ENCODE assay signal across 8 mouse cellular contexts in genomic region chr4:59932505-59933281, GRCm38 (mm10). TPM values are rescaled to one million over a fixed set of nuclear protein-coding genes. Genes with fewer than 3 reads are reported as not detected.
DNase-seq lines count a peak whose midpoint lies in the region; ATAC-seq and TF ChIP-seq lines count a peak whose summit lies in the region.

No protein-coding gene starts in this region.

- no peak overlapping the region for H3K4me3 ChIP-seq in hindbrain, embryonic 15.5 days
- H3K4me3 ChIP-seq in liver, postnatal 0 days (ENCODE audit: low read depth, low read length): no peak overlapping the region
- no peak overlapping the region for H3K4me3 ChIP-seq in stomach, postnatal 0 days (ENCODE audit: low read depth, low read length)

- TF ChIP-seq EP300 in liver, postnatal 0 days (IDR thresholded peaks at IDR 0.05; ENCODE audit: low read depth): no peak
- TF ChIP-seq EP300 in stomach, postnatal 0 days (optimal IDR thresholded peaks at IDR 0.05): no peak

- peak; percentile 92 for ATAC-seq in hindbrain, embryonic 15.5 days (ENCODE audit: low FRiP score, low read depth)
- peak; percentile 27; the same call in 1 of the 2 replicates for ATAC-seq in liver, postnatal 0 days
- peak; percentile 85 for ATAC-seq in stomach, postnatal 0 days (ENCODE audit: low FRiP score, low TSS enrichment)

- no peak overlapping the region for H3K9ac ChIP-seq in hindbrain, embryonic 15.5 days
- no peak overlapping the region for H3K9ac ChIP-seq in liver, postnatal 0 days (replicated peaks)
- H3K9ac ChIP-seq in stomach, postnatal 0 days (ENCODE audit: low read length): no peak overlapping the region

- H3K9me3 ChIP-seq in hindbrain, embryonic 15.5 days: no peaks in the 10 kb centered on the region
- H3K9me3 ChIP-seq in liver, postnatal 0 days (ENCODE audit: low read length): no peaks in the 10 kb centered on the region
- H3K9me3 ChIP-seq in stomach, postnatal 0 days (ENCODE audit: control insufficient read depth, low read length): no peaks in the 10 kb centered on the region

- no peaks in the 10 kb centered on the region for H3K27me3 ChIP-seq in hindbrain, embryonic 15.5 days
- no peaks in the 10 kb centered on the region for H3K27me3 ChIP-seq in liver, postnatal 0 days (ENCODE audit: insufficient read depth, low read length)
- H3K27me3 ChIP-seq in stomach, postnatal 0 days (ENCODE audit: control insufficient read depth, insufficient read depth, low read length): no peaks in the 10 kb centered on the region

- H3K27ac ChIP-seq in hindbrain, embryonic 15.5 days (replicated peaks): no peak overlapping the region
- no peak overlapping the region for H3K27ac ChIP-seq in liver, postnatal 0 days (ENCODE audit: low read depth)
- no peak overlapping the region for H3K27ac ChIP-seq in stomach, postnatal 0 days (replicated peaks)

- H3K4me2 ChIP-seq in hindbrain, embryonic 15.5 days: no peak overlapping the region
- no peak overlapping the region for H3K4me2 ChIP-seq in liver, postnatal 0 days (ENCODE audit: low read depth, low read length)
- no peak overlapping the region for H3K4me2 ChIP-seq in stomach, postnatal 0 days (replicated peaks; ENCODE audit: low read depth)

- WGBS in hindbrain, embryonic 15.5 days: 63% methylated on average over 6 of the region's 6 CpGs
- 48% methylated on average over 6 of the region's 6 CpGs for WGBS in liver, postnatal 0 days (ENCODE audit: insufficient replicate concordance)
- 48% methylated on average over 6 of the region's 6 CpGs for WGBS in stomach, postnatal 0 days

- no peak; the same call in 1 of the 2 replicates for TF ChIP-seq CTCF in liver, postnatal 0 days (IDR thresholded peaks at IDR 0.05; ENCODE audit: low read depth)
- TF ChIP-seq CTCF in stomach, postnatal 0 days (IDR thresholded peaks at IDR 0.05; ENCODE audit: low read depth): no peak; the same call in none of the 2 replicates

- H3K4me1 ChIP-seq in hindbrain, embryonic 15.5 days (replicated peaks): no peaks in the 10 kb centered on the region
- no peaks in the 10 kb centered on the region for H3K4me1 ChIP-seq in liver, postnatal 0 days (ENCODE audit: insufficient read depth)
- no peaks in the 10 kb centered on the region for H3K4me1 ChIP-seq in stomach, postnatal 0 days (replicated peaks; ENCODE audit: control insufficient read depth, insufficient read depth)

- peak; percentile 8 for DNase-seq in layer of hippocampus, adult 11-12 months (ENCODE audit: low spot score)
- no peak for DNase-seq in layer of hippocampus, postnatal 10 days (ENCODE audit: low spot score in 2 of 2)
- DNase-seq in ES-CJ7 (ENCODE audit: low read depth, low spot score): peak; percentile 83
- DNase-seq in cerebellum, postnatal 25 days: peak; percentile 31 to 34
- no peak for DNase-seq in liver, postnatal 0 days
- peak; percentile 27 for DNase-seq in stomach, postnatal 0 days (ENCODE audit: low spot score)
- DNase-seq in layer of hippocampus, adult 8-10 months (ENCODE audit: low spot score in 2 of 2): no peak

- no peaks in the 10 kb centered on the region for H3K36me3 ChIP-seq in hindbrain, embryonic 15.5 days
- no peaks in the 10 kb centered on the region for H3K36me3 ChIP-seq in liver, postnatal 0 days (replicated peaks; ENCODE audit: insufficient read depth, low read length)
- H3K36me3 ChIP-seq in stomach, postnatal 0 days (ENCODE audit: control insufficient read depth, insufficient read depth, low read length): no peaks in the 10 kb centered on the region

RNA-seq across cellular contexts. Expression of gene Slc46a2, which starts 17.8 kb away (rescaled TPM):
- total RNA-seq in layer of hippocampus, postnatal 10 days (2021): not detected
- 0.05 TPM in 1 of 2 replicates, not detected in the other for polyA plus RNA-seq in hindbrain, embryonic 15.5 days (2015; fragmentation: Nextera tagmentation; extraction: Ambion mirVana)
- polyA plus RNA-seq in liver, postnatal 0 days (2015; fragmentation: Nextera tagmentation; extraction: Ambion mirVana): not detected in 2 replicates
- 9.5 and 10.5 TPM in 2 replicates for polyA plus RNA-seq in stomach, postnatal 0 days (2015; fragmentation: Nextera tagmentation; extraction: Ambion mirVana)
- not detected for total RNA-seq in layer of hippocampus, adult 8-10 months (2022)

RNA-seq across cellular contexts. Expression of gene Mup4, which starts 27.8 kb away (rescaled TPM):
- not detected for total RNA-seq in layer of hippocampus, postnatal 10 days (2021)
- polyA plus RNA-seq in hindbrain, embryonic 15.5 days (2015; fragmentation: Nextera tagmentation; extraction: Ambion mirVana): not detected in 2 replicates
- not detected in 2 replicates for polyA plus RNA-seq in liver, postnatal 0 days (2015; fragmentation: Nextera tagmentation; extraction: Ambion mirVana)
- polyA plus RNA-seq in stomach, postnatal 0 days (2015; fragmentation: Nextera tagmentation; extraction: Ambion mirVana): not detected in 2 replicates
- total RNA-seq in layer of hippocampus, adult 8-10 months (2022): not detected

RNA-seq across cellular contexts. Expression of gene Mup6, which starts 31.4 kb away (rescaled TPM):
- total RNA-seq in layer of hippocampus, postnatal 10 days (2021): not detected
- polyA plus RNA-seq in hindbrain, embryonic 15.5 days (2015; fragmentation: Nextera tagmentation; extraction: Ambion mirVana): not detected in 2 replicates
- polyA plus RNA-seq in liver, postnatal 0 days (2015; fragmentation: Nextera tagmentation; extraction: Ambion mirVana): not detected in 2 replicates
- not detected in 2 replicates for polyA plus RNA-seq in stomach, postnatal 0 days (2015; fragmentation: Nextera tagmentation; extraction: Ambion mirVana)
- not detected for total RNA-seq in layer of hippocampus, adult 8-10 months (2022)

Comparison
In these comparisons a context has a peak if more than half of its experiments do, and no peak if none do; other contexts are left out.
1. DNase-seq: peak in layer of hippocampus, adult 11-12 months (single experiment), ES-CJ7 (single experiment), cerebellum, postnatal 25 days (2 of 2) and stomach, postnatal 0 days (single experiment); none in layer of hippocampus, postnatal 10 days (0 of 2), liver, postnatal 0 days (single experiment) and layer of hippocampus, adult 8-10 months (0 of 2).
2. ATAC-seq: peak in every context shown above with its lines; median percentile 92 in hindbrain, embryonic 15.5 days; 85 in stomach, postnatal 0 days; 27 in liver, postnatal 0 days.